Mouse (Mus musculus): ENCODE results near the gene Cadm4. TPM values are rescaled to one million over a fixed set of nuclear protein-coding genes. Genes with fewer than 3 reads are reported as not detected.

Gene Cadm4
- total RNA-seq, 1 experiment, result 10.8 TPM

- in situ Hi-C loops (cut with MboI; ENCODE audit: low sequenced_read_pairs in 2 of 2, unreplicated experiment in 2 of 2), result no loop called here
- TF ChIP-seq CHD2 (IDR thresholded peaks at IDR 0.05; ENCODE audit: low read depth, low read length) (no peak), MAFK (IDR thresholded peaks at IDR 0.05; ENCODE audit: insufficient read depth, low read depth, low read length) (no peak), ZNF384 (IDR thresholded peaks at IDR 0.05; ENCODE audit: low read depth, low read length) (no peak), HCFC1 (IDR thresholded peaks at IDR 0.05; ENCODE audit: borderline replicate concordance, insufficient read depth, low read length) (no peak)
- Histone ChIP-seq H3K36me3 (ENCODE audit: control insufficient read depth, insufficient read depth, low read length, poor library complexity, severe bottlenecking) (peaks cover 11% of the 10 kb centered on the region), H3K9me3 (ENCODE audit: control insufficient read depth, insufficient read depth, low read depth, low read length) (no peaks in the 10 kb centered on the region), H3K9ac (ENCODE audit: insufficient read depth, low read depth, low read length, poor library complexity, severe bottlenecking) (no peak overlapping the region), H3K27ac (ENCODE audit: insufficient read depth, low read depth, low read length, poor library complexity, severe bottlenecking) (no peak overlapping the region), H3K4me3 (ENCODE audit: insufficient read depth in 1 of 2, low read depth in 1 of 2, low read length in 2 of 2, poor library complexity in 1 of 2, severe bottlenecking in 1 of 2) (no peak overlapping the region), H3K4me1 (ENCODE audit: control insufficient read depth in 2 of 2, insufficient read depth in 2 of 2, low read length in 2 of 2, poor library complexity in 1 of 2) (0 out of 4 replicates have a peak, but pooled peaks cover 0 to 2% of the 10 kb centered on the region in 2 experiments)
- no peak for DNase-seq (ENCODE audit: low read depth, low spot score)
These were observed 5.0 kb upstream of the Cadm4 start for GRCm38 (mm10) chr7:24476856-24477255.

GRCm38 (mm10) chr7:24478911-24479310 is 2.9 kb upstream of the Cadm4 start:
- H3K36me3 ChIP-seq (ENCODE audit: control insufficient read depth, insufficient read depth, low read length, poor library complexity, severe bottlenecking), result peaks cover 4% of the 10 kb centered on the region
- H3K27ac ChIP-seq (ENCODE audit: insufficient read depth, low read depth, low read length, poor library complexity, severe bottlenecking), result no peak overlapping the region
- H3K4me1 ChIP-seq (ENCODE audit: control insufficient read depth in 2 of 2, insufficient read depth in 2 of 2, low read length in 2 of 2, poor library complexity in 1 of 2), result 0 out of 4 replicates have a peak, but pooled peaks cover 0 to 2% of the 10 kb centered on the region in 2 experiments
- in situ Hi-C loops (cut with MboI; ENCODE audit: low sequenced_read_pairs in 2 of 2, unreplicated experiment in 2 of 2), result no loop called here
- H3K9me3 ChIP-seq (ENCODE audit: control insufficient read depth, insufficient read depth, low read depth, low read length), result no peaks in the 10 kb centered on the region
- TF ChIP-seq ZNF384 (IDR thresholded peaks at IDR 0.05; ENCODE audit: low read depth, low read length) (no peak), MAFK (IDR thresholded peaks at IDR 0.05; ENCODE audit: insufficient read depth, low read depth, low read length) (no peak), HCFC1 (IDR thresholded peaks at IDR 0.05; ENCODE audit: borderline replicate concordance, insufficient read depth, low read length) (no peak)
- no peak overlapping the region for H3K4me3 ChIP-seq (ENCODE audit: insufficient read depth in 1 of 2, low read depth in 1 of 2, low read length in 2 of 2, poor library complexity in 1 of 2, severe bottlenecking in 1 of 2)
- DNase-seq (ENCODE audit: low read depth, low spot score), result no peak
- H3K9ac ChIP-seq (ENCODE audit: insufficient read depth, low read depth, low read length, poor library complexity, severe bottlenecking), result no peak overlapping the region

- H3K36me3 ChIP-seq (ENCODE audit: control insufficient read depth, insufficient read depth, low read length, poor library complexity, severe bottlenecking), result peaks cover 2% of the 10 kb centered on the region
- TF ChIP-seq HCFC1 (IDR thresholded peaks at IDR 0.05; ENCODE audit: borderline replicate concordance, insufficient read depth, low read length), result no peak
- no peak for TF ChIP-seq ZC3H11A (IDR thresholded peaks at IDR 0.05; ENCODE audit: borderline replicate concordance, low read depth, low read length)
- TF ChIP-seq MAFK (IDR thresholded peaks at IDR 0.05; ENCODE audit: insufficient read depth, low read depth, low read length), result no peak
- TF ChIP-seq ZNF384 (IDR thresholded peaks at IDR 0.05; ENCODE audit: low read depth, low read length), result no peak
- TF ChIP-seq CHD2 (IDR thresholded peaks at IDR 0.05; ENCODE audit: low read depth, low read length), result no peak
- H3K4me1 ChIP-seq (ENCODE audit: control insufficient read depth in 2 of 2, insufficient read depth in 2 of 2, low read length in 2 of 2, poor library complexity in 1 of 2), result 0 out of 4 replicates have a peak, but pooled peaks cover 0 to 2% of the 10 kb centered on the region in 2 experiments
- DNase-seq (ENCODE audit: low read depth, low spot score), result no peak
- no peak overlapping the region for H3K4me3 ChIP-seq (ENCODE audit: insufficient read depth in 1 of 2, low read depth in 1 of 2, low read length in 2 of 2, poor library complexity in 1 of 2, severe bottlenecking in 1 of 2)
- in situ Hi-C loops (cut with MboI; ENCODE audit: low sequenced_read_pairs in 2 of 2, unreplicated experiment in 2 of 2), result no loop called here
- no peak overlapping the region for H3K27ac ChIP-seq (ENCODE audit: insufficient read depth, low read depth, low read length, poor library complexity, severe bottlenecking)
- H3K9me3 ChIP-seq (ENCODE audit: control insufficient read depth, insufficient read depth, low read depth, low read length), result no peaks in the 10 kb centered on the region
- H3K9ac ChIP-seq (ENCODE audit: insufficient read depth, low read depth, low read length, poor library complexity, severe bottlenecking), result no peak overlapping the region
These were observed 2.1 kb upstream of the Cadm4 start for GRCm38 (mm10) chr7:24479685-24480084.

DNA sequence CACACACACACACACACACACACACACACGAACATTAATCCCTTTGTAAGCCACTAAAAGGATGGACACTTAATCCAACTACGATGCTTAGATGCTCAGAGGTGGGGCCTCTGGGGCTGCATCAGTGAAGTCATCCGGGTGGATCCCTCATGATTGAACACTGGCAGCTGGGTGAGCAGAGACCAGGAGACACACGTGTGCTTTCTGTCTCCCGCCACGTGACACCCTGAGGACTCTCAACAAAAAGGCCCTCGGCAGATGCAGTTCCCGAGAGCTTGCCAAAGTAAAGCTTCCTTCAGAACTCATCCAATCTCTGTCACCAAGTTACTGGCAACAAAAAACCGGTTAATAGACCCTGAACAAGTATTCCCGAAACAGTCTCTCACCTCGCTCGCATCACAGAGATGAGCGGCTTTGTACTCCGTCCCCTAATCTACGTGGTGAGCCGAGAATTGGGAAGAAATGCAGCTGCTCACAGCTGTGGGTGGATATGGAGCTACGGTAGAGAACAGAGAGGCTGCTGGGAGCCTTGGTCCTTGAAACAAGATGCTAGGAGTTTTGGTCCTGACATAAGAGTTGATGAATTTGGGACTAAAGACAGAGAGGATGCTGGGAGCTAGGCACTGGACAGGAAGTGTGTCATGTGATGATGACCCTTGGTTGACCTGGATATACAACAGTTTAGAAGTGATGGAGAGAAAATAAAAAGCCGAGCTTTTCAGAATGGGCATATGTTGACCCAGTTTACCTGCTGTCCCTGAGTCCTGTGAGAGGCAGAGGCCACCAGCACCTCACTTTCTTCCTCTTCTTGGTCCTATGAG is 1.5 kb upstream of the Cadm4 start:
- no peak for TF ChIP-seq ZNF384 (IDR thresholded peaks at IDR 0.05; ENCODE audit: low read depth, low read length)
- TF ChIP-seq CHD2 (IDR thresholded peaks at IDR 0.05; ENCODE audit: low read depth, low read length), result no peak
- TF ChIP-seq HCFC1 (IDR thresholded peaks at IDR 0.05; ENCODE audit: borderline replicate concordance, insufficient read depth, low read length), result no peak
- no peak for TF ChIP-seq MAFK (IDR thresholded peaks at IDR 0.05; ENCODE audit: insufficient read depth, low read depth, low read length)
- no peak for TF ChIP-seq ZC3H11A (IDR thresholded peaks at IDR 0.05; ENCODE audit: borderline replicate concordance, low read depth, low read length)
- Histone ChIP-seq H3K9me3 (ENCODE audit: control insufficient read depth, insufficient read depth, low read depth, low read length) (no peaks in the 10 kb centered on the region), H3K36me3 (ENCODE audit: control insufficient read depth, insufficient read depth, low read length, poor library complexity, severe bottlenecking) (peaks cover 2% of the 10 kb centered on the region), H3K9ac (ENCODE audit: insufficient read depth, low read depth, low read length, poor library complexity, severe bottlenecking) (no peak overlapping the region), H3K27ac (ENCODE audit: insufficient read depth, low read depth, low read length, poor library complexity, severe bottlenecking) (no peak overlapping the region), H3K4me1 (ENCODE audit: control insufficient read depth in 2 of 2, insufficient read depth in 2 of 2, low read length in 2 of 2, poor library complexity in 1 of 2) (0 out of 4 replicates have a peak, but pooled peaks cover 0 to 2% of the 10 kb centered on the region in 2 experiments), H3K4me3 (ENCODE audit: insufficient read depth in 1 of 2, low read depth in 1 of 2, low read length in 2 of 2, poor library complexity in 1 of 2, severe bottlenecking in 1 of 2) (no peak overlapping the region)
- in situ Hi-C loops (cut with MboI; ENCODE audit: low sequenced_read_pairs in 2 of 2, unreplicated experiment in 2 of 2), result no loop called here
- no peak for DNase-seq (ENCODE audit: low read depth, low spot score)
